Mouse (Mus musculus) myocyte (in vitro differentiated cells): Measurements from ENCODE around the gene Gm45062.

Source experiments
- CEBPB ChIP-seq: IDR thresholded peaks from 2 replicates; pipeline ENCODE4 v1.6.1; 2011; ENCODE audit warnings: mild to moderate bottlenecking, moderate library complexity; ENCODE audit not compliant: poor library complexity, insufficient read depth, severe bottlenecking
- E2F4 ChIP-seq: IDR thresholded peaks from one replicate; pipeline ENCODE4 v1.6.1; 2011; ENCODE audit warnings: mild to moderate bottlenecking, control low read depth, moderate library complexity; ENCODE audit not compliant: insufficient read depth
- MAX ChIP-seq: IDR thresholded peaks from one replicate; pipeline ENCODE4 v1.6.1; 2011; ENCODE audit warnings: low read depth, mild to moderate bottlenecking, control low read depth
- MYOD1 ChIP-seq, 3 experiments: IDR thresholded peaks; one replicate each; pipeline ENCODE4 v1.6.1; 2011; ENCODE audit warnings: control low read depth in 2 of 3, low read depth in 2 of 3, mild to moderate bottlenecking in 2 of 3, moderate library complexity in 1 of 3; ENCODE audit not compliant: insufficient read length in 2 of 3, control insufficient read depth in 1 of 3
- MYOG ChIP-seq, 3 experiments: IDR thresholded peaks; one replicate each; pipeline ENCODE4 v1.6.1; 2011; ENCODE audit warnings: control low read depth in 2 of 3, low read depth in 2 of 3, mild to moderate bottlenecking in 2 of 3; ENCODE audit not compliant: insufficient read length in 2 of 3, control insufficient read depth in 1 of 3, insufficient read depth in 1 of 3
- POLR2A ChIP-seq: IDR thresholded peaks from one replicate; pipeline ENCODE4 v1.6.1; 2011; ENCODE audit warnings: low read depth, mild to moderate bottlenecking, control low read depth, moderate library complexity; ENCODE audit not compliant: insufficient read length
- POLR2AphosphoS2 ChIP-seq: IDR thresholded peaks from one replicate; pipeline ENCODE4 v1.6.1; 2011; ENCODE audit warnings: low read depth, control low read depth; ENCODE audit not compliant: insufficient read length
- REST ChIP-seq: IDR thresholded peaks from one replicate; pipeline ENCODE4 v1.6.1; 2011; ENCODE audit warnings: mild to moderate bottlenecking, control low read depth, moderate library complexity; ENCODE audit not compliant: insufficient read depth, insufficient read length
- SRF ChIP-seq: IDR thresholded peaks from one replicate; pipeline ENCODE4 v1.6.1; 2011; ENCODE audit warnings: low read depth; ENCODE audit not compliant: control insufficient read depth, insufficient read length
- TCF12 ChIP-seq: IDR thresholded peaks from one replicate; pipeline ENCODE4 v1.6.1; 2011; ENCODE audit warnings: mild to moderate bottlenecking, control low read depth; ENCODE audit not compliant: poor library complexity, insufficient read depth, severe bottlenecking
- TCF3 ChIP-seq: IDR thresholded peaks from one replicate; pipeline ENCODE4 v1.6.1; 2011; ENCODE audit warnings: low read depth, control low read depth; ENCODE audit not compliant: insufficient read length
- USF1 ChIP-seq: IDR thresholded peaks from one replicate; pipeline ENCODE4 v1.6.1; 2011; ENCODE audit warnings: low read depth, mild to moderate bottlenecking, control low read depth, moderate library complexity

DNA sequence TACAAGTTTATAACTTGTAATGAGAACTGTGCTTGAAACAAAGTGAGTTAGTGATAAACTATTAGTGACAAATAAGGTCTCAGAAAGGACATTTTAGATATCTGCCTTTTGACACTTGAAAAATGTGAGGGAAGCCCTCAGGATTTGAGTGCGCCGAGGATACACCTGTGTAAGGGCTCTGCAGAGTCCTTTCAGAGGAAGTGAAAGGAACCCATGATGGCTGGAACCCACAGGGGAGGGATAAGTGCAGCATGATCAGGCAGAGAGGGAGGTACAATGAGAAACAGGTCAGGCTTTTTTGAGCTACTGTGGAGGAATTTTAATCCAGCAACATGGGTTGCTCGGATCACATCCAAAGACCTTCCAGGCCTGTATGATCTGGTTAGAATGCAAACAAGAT lies 239.7 kb downstream of the Gm45062 start:
- TF ChIP-seq TCF12: no peak
- TF ChIP-seq POLR2A: no peak
- TF ChIP-seq USF1: no peak
- TF ChIP-seq REST: no peak
- TF ChIP-seq E2F4: no peak
- no peak for TF ChIP-seq MYOD1 (IDR thresholded peaks at IDR 0.05; ENCODE audit: control insufficient read depth in 1 of 3, insufficient read length in 2 of 3, low read depth in 2 of 3)
- no peak for TF ChIP-seq SRF
- TF ChIP-seq CEBPB: no peak
- TF ChIP-seq MAX: no peak
- no peak for TF ChIP-seq TCF3
- no peak for TF ChIP-seq POLR2AphosphoS2
- TF ChIP-seq MYOG (IDR thresholded peaks at IDR 0.05; ENCODE audit: control insufficient read depth in 1 of 3, insufficient read depth in 1 of 3, insufficient read length in 2 of 3, low read depth in 2 of 3): no peak
